Mouse (Mus musculus) thymus, postnatal 14 days (tissue): ENCODE measurements around the gene Tprkb.
"Not testable (repeated sequence)": the region's sequence is repeated elsewhere in the genome, so short reads cannot be mapped to it uniquely, and the experiment has no call there.

Source experiments
- DNase-seq: peaks from one replicate; pipeline ENCODE4 v3.0.0; 2021

Gene Tprkb

DNA sequence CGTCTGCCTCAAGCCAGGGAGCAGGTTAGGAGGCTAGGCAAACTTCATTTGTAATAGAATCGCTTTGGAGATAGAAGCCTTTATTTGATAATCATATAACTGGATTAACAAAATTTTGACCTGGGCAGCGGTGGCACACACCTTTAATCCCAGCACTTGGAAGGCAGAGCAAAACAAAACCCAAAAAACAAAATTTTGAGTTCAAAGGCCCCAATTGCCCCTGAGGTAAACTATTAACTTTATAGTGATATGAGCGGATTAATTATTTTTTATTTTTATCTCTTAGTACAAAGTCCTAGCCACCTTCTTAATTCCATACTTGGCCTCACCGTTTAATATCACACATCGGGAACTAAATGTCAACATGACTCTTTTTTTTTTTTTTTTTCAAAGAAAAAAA, 4.9 kb downstream of the Tprkb start:
- DNase-seq: no peak

DNA sequence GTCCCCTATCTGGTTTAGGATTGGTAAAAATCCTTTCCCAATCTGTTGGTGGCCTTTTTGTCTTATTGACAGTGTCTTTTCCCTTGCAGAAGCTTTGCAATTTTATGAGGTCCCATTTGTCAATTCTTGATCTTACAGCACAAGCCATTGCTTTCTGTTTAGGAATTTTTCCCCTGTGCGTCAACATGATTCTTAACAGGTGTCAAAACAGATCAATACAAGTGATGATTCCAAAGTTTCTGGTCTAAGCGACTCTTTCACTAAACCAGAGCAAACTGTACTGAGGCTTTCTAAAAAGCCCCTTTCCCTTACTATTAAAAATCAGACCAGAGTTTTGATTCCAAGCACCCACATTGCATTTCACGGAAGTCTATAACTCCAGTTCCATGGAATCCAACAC, 6.7 kb downstream of the Tprkb start:
- DNase-seq: not testable (repeated sequence)

DNA sequence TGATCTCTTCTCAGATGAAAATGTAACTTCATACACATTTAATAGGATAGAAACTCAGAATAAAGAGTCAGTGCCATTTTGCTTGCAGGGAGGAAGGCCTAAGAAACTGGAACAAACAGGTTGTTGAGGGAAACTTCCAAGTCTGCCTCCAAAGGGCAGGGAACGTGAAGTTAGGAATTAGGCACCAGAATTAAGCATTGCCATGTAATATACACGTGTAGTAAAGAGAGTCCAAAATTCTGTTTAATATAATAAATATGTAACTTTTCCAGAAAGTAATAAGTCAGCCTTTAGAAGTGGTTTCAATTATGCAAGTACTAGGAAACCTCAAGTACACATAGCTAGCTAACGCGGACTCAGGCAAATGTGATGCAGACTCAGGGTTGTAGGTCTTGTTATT, 7.7 kb downstream of the Tprkb start:
- DNase-seq: no peak

DNA sequence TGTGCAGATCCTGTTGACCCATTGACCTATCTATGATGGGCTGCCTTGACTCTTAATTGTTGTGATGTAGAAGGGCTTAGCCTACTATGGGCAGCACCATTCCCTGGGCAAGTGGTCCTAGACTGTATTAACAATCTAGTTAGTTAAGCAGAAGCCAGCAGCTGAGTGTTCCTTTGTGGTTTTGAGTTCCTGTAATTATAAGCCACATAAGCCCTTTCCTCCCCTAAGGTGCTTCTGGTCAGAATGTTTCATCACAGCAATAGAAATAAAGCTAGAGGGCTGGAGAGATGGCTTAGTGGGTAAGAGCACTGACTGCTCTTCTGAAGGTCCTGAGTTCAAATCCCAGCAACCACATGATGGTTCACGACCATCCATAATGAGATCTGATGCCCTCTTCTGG, 12.0 kb downstream of the Tprkb start:
- no peak for DNase-seq

DNA sequence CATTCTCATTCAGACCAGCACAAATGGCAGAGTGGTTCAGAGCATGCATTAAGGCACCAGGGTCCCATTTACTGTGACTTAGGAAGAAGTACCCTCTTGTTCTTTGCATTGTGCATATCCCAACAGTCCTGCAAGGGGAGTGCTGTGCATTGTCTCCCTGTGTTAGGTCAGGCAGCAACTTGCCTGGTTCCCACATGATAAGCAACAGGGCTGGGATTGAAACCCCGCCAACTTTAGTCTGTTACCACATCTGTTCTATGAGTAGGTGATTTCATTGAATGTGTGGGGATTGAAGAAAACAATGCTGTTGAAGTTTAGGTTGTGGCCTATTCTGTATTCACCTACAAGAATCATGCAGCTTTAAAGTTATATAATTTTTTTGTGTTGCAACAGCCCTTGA, 15.0 kb downstream of the Tprkb start:
- DNase-seq: no peak

DNA sequence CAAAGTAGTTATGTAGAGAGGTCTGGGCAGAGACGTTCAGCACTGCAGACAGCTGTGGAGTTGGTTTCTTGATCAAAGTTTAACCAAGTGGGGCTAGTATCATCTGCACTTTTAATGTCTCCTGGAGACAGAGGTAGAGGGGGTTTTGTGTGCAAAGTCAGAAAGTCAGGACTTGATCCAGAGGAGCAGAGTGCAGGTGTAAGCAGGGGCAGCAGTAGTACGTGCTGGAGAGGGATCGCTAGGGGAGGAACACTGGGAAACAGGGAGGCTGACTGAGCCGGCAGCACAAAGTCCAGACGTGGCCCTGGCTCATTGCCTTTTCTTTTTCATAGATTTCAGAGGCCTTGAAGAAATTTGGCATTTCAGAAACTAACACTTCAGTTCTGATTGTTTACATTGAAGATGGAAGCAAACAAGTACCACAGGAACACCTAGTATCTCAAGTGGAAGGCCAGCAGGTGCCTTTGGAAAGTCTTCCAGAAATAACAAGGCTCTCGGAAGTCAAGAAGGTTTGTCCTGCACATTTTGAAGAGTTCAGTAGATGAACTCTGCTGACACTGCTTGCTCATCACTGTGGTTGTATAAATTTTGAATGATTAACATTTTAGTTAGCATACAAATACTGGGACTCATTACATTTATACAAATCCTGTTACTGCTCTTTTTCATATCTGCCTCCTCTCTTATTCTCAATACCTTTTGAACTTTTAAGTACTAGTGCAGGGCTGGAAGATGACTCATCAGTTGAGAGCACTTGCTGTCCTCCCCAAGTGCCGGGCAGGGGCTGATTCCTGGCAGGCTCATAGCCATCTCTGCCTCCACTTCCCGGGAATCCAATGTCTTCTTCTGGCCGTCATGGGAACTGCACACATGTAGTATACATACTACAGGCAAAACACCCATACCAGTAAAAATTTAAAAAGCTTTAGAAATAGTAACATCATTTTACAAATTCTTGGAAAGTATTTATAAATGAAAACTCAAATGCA, 16.1 kb downstream of the Tprkb start:
- DNase-seq: no peak

DNA sequence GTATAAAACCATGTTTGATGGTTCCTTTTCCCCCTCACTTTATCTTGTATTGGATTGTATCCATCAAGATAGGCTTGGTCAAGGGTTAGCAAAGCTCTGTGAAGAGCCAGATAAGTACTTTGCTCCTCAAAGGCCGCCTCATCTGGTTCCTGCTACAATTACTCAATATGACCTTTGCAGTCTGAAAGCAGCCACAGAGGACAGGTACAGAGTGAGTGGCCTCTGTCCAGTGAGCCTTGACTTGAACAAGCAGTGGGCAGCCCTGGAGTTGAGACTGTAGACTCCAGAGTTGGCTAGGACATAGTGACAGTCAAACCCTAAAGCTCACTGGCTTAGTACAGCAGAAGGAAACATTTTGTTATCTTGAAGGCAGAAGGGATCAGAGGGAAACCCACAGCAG, 17.6 kb downstream of the Tprkb start:
- no peak for DNase-seq

DNA sequence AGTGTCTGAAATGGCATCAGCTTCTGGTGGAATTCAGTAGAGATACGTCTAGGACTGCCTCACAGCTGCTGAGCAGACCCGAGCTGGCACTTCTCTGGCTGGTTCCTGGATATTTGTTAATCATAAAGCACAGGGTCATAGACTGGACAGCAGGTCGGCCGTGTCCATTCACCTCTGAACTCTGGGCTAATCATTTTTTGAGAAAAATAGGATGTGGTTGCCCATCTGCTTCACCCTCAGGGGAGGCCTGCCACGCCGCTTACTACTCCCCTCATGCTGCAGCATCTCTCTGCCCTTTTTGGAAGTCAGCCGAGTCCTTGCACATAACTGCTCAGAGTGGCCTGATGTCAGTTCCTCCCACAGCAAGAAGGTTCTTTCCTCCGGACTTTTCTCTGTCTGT, 22.4 kb downstream of the Tprkb start:
- no peak for DNase-seq

DNA sequence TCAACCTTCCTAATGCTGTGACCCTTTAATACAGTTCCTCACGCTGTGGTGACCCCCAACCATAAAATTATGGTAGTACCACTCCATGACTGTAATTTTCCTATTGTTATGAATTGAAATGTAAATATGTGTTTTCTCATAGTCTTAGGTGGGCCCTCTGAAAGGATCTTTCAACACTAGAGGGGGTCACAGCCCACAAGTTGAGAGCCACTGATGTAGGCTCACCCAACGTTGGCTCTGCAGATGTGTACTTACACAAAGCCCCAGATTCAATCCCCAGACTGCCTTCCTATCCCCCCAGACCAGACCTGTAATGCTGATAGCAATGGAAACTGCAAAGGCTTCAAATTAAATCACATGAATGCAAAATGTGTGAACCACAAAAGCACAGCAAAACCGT, 24.0 kb downstream of the Tprkb start:
- DNase-seq: peak; percentile 40

DNA sequence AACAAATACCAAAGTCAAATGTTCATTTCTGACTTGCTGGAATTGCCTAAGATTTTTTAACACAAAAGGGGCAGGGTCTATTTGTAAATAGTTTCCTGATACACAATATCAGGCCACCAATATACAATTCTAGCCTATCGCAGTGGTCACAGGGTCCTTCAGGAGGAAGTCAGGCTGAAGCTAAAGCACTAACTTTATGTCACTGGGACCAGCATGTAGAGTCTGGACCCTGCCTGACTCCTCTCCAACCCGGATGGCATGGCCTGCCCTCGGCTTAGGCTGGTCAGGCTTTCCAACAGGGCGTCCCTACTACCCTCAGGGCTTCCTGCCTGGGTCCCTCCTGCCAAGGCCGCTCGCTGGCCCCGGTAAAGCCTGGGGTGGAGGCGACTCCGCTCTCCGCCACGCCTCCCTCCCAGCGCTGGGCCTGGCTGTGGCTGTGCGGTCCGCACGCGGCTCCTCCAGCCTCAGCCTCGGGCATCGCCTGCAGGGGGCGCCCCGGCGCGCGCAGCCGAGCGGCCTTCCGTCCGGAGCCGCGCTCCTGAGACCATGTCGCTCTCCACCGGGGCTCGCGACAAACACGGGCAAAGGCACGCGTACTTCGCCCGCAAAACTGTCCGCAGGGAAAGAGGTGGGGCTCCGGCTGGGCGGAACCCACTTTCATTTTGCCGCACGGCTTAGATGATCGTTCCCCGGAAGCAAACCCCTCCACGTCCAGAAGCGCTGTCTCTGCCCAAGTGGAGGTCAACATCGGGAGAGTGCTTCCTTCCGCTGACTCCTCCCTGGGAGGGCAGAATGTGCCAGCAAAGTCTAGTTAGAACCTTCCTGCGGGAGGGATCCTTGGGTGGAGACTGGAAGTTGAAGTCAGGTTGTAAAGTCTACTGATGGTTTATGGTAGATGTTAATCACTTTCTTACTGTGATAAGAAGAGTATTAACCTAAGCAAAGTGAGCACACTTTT, 25.1 kb downstream of the Tprkb start:
- DNase-seq: peak; percentile 83

DNA sequence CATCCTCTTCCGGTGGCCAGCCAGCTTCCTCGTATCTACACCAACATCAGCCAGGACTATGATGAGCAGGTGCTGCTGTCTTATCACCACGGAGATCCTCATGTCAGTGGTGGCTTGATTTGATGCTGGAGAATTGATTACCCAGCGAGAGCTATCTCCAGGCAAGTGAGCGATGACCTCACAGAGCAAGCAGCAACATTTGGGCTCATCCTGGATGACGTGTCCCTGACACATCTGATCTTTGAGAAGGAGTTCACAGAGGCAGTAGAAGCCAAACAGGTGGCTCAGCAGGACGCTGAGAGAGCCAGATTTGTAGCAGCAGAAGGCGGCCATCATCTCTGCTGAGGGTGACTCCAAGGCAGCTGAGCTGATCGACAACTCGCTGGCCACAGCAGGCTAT, 27.0 kb downstream of the Tprkb start:
- no peak for DNase-seq

DNA sequence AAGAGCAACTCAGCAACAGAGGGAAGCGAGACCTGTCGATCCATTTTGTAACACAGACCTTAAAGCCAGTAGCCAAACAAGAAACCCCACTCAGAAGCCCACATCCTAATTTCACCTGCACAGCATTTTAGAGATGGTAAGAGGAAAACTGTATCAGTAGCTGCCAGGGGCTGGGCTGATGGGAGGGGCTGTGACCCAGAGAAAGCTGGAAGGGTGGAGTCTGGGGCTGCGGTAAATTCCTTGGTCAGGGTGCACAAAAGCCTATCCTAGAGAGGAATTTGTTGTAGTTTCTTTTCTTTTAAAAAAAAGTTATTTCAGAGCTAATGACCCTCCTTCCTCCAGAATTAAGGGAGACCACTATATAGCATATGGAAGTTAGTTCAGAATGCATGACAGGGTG, 30.8 kb downstream of the Tprkb start:
- no peak for DNase-seq

DNA sequence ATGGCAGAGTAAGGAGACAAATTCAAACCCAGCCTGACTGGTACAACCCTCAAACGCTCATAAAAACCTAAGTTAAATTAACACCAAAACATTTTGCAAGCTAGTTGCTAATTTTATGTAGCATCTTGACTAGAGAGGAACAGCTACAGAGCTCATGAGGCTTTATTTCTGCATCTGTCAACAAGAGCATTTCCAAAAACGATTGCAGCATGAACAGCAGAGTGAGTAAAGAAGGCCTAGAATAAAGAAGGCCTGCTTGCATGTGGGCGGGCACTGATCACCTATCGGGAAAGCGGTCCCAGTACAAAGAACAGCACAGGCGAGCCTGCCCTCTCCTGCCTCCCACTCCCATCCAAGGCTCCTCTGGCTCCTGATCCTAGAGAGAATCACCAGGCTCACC, 36.9 kb downstream of the Tprkb start:
- DNase-seq: no peak

DNA sequence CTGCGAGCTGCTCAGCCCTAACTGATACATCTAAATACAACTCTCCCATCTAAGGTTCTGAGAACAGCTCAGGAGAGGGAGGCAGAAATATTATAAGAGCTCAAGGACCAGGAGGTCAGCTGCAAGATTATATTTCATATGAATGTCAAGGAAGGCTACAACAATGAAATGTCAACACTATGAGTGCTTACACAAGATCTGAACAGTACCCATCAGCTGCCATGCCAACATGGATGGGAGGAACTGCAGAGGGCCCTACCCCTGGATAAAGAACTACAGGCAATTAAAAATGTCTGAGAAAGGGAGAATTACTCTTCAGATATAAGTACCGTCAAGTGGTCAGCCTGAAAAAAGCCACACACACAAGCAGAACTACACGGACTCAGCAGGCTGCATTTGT, 45.9 kb downstream of the Tprkb start:
- DNase-seq: no peak

DNA sequence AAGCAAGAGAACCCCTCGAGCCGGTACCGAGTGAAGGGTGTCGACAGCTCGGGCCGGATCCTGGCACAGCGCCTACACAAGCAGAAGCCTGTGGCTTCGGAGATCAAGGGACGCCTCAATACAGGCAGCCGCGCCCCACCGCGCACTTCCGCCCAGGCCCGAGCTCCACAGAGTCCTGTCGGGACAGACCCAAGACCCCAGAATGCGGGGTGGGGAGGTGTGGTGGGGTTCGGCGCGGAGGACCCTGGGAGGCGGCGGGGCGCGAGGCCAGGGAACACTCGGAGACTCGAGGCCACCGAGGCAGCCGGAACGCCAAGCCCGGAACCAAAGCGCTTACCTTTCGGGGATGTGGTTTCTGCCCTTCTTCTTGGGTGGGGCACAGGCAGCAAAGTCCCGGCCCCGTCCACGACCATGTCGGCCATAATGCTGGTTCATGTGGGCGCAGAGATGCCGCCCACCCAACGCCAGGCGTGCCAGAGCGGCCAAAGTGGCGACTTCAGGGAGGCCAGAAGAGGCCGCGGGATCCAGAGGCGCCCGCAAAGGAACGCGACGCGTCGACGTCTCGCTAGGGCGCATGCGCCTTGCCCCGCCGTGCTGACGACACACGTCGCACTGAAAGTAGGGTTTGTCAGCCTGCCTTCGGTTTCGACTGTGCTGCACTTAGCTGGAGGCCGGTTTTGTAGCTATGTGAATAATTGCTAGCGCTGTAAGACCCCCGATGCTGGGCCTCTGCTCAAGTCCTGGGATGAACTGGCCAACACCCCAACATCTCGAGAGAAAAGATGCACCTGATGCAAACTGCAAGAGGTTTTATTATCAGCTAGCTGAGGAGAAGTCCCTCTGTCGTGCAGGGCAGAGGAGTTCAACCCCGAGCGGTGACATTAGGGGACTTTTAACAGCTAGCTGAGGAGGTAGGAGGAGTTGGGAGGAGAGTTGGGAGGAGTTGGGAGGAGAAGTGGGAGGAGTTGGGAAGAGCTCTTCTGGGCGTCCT, 49.7 kb downstream of the Tprkb start, which contains the start of gene Dusp11:
TSS of gene Dusp11 (minus strand) at position 567 of the 991 bp plus-strand sequence.
- DNase-seq: peak; percentile 95

DNA sequence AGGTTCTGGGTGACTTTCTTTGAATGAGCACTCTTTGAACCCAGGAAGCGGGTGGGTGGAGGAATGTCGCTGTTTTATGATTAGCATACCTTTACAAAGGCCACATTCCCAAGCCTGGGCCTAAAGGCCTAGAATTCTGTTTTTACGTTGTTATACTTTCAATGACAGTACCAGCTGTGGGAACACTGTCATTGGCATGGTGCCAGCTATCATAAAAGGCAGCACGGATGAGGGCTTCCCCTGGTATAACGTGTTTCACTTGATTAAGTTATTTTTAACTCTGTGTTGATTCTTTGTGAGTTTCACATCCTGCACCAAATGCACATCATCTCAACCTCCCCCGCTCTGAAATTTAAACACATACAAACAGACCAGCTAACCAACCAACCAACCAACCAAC, 54.4 kb downstream of the Tprkb start:
- peak; percentile 61 for DNase-seq

DNA sequence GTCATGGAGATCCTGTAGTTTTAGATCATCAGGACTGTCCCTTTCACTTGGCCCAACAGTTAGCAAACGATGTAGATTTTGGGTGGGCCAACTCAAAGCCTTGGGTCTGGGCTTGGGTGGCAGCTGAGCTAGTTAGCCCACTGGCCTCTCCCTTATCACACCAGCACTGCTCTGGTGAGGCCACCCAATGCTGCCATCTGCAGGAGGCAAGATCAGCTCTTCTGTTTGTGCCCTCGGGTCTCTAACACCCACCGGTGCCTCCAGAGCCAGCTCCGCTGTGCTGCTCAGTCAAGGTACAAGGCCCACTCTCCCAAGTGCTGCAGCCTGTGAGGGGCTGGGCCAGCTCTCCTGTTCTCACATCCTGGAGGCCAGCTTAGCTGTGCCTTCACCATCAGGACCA, 55.0 kb downstream of the Tprkb start:
- peak; percentile 66 for DNase-seq

DNA sequence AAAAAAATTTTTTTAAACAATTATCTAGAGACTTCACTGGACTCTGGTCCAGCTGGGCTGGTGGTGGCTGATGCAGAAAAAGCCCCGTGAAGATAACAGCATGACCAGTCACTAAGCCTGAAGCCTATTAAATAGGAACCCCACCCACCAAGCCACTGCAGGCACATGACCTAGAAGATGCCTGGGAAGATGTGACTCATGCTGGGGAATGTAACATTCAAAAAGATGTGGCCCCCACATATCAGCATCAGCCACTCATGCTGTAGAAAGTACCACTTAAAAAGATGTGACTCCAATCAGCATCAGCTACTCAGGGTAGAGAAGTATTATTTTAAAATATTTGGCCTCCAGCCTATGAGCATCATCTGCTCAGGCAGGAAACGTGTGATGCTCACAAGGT, 58.2 kb downstream of the Tprkb start:
- DNase-seq: no peak

DNA sequence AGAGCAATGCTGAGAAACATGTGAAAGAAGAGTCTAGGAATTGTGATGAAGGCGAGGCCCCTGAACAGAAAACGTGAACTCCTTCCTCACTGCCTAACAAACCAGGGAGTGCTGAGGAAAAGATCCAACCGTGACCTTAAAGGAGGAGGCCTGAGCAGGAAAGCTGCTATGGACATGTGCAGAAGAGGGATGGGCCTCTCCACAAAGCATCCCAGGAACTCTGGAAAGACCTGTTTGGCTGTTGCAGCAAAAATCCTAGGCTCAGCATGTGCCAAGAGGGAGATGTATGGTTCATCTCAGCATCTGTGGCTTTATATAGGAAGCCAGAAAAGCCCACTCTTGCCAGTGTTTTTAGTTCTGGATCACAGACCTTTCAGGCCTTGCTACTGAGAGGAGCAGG, 61.0 kb downstream of the Tprkb start:
- no peak for DNase-seq

DNA sequence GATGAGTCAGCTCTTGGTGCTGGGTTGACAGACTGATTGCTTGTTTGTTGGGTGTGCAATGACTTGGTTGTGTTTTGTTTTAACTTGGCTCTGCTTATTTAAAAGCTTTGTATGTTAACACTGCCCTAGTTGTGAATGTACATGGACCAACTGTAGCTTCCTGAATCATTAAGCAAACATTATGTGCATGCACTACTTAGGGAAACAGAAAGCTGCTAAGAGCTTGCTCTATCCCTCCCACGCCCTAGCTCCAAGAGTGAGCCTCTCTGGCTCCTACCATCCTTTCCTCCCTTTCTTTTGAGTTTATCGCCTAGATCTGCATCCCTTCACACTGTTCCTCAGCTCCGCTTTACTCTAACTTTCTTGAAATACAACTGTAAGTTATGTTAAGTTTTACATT, 61.7 kb downstream of the Tprkb start:
- no peak for DNase-seq

DNA sequence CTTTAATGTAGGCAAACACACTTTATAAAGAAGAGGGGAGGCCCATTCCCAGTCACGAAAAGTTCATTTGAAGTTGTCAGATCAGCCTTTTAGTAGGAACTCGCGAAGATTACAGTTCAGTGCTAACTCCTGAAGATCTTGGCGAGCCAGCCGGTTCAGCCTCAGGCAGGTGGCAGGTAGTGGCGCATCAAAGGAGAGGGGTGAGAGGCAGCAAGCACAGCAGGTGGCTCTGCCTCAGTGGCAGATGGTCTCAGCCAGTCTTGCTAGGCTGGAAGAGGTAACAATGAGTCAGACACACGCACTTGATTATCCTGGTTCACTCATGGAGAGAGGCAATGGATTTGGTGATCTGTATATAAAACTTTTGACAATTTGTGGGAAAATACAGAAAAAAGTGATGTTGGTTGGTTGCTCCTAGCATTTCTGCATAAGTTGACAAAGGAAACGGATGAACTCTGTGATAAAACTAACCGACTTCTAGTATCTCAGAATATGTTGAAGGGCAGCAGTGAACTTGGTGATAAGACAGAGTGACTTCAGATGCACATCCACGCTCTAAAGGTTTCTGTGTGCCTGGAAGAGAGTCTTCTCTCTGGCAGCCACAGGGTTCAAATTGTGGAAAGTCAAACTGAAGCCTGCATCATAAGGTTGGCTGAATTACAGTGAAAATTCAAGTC, 63.4 kb downstream of the Tprkb start:
- peak; percentile 21 for DNase-seq

DNA sequence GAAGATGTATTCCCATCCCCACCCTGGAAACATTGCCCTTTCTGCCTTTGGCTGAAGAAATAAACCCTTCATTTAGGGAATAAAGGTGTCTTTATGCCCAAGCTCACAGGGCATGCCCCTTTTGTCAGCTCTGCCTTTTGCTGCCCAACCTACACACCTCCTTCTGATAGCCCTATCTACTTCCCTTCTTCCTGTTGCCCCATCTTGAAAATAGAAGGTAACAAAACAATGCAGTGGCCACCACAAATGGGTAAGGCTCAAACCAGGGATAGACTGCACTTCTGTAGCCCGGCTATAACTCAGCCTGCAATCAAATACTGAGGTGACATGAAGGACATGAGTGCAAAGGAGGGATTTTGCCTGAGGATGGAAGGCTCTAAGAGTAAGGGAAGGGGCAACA, 64.1 kb downstream of the Tprkb start:
- no peak for DNase-seq
